ENCODE assay signal across 24 mouse cellular contexts in genomic region chr10:70683508-70683907, GRCm38 (mm10). TPM values are rescaled to one million over a fixed set of nuclear protein-coding genes. Genes with fewer than 3 reads are reported as not detected.
A peak's percentile ranks its signal among the peaks of the same experiment; 100 is the strongest.
DNase-seq lines count a peak whose midpoint lies in the region; ATAC-seq and TF ChIP-seq lines count a peak whose summit lies in the region.
"Had no signal": no experiment of that assay in that cellular context is flagged by ENCODE, and none has a peak within 500 bp of the region (broad histone marks: within the 10 kb centered on the region; RNA-seq: fewer than 3 reads in every experiment).

No protein-coding gene starts in this region.

- no peak overlapping the region for H3K9ac ChIP-seq in embryonic facial prominence, embryonic 12.5 days
- H3K9ac ChIP-seq in heart, adult 2 months (ENCODE audit: low read depth, low read length) = no peak overlapping the region
- H3K9ac ChIP-seq: forebrain, embryonic 12.5 days; forebrain, embryonic 15.5 days; forebrain, postnatal 0 days had no signal

- no peak for TF ChIP-seq POLR2A in heart, adult 2 months (IDR thresholded peaks at IDR 0.05; ENCODE audit: insufficient read depth, low read depth, low read length)

- H3K9me3 ChIP-seq in embryonic facial prominence, embryonic 12.5 days = no peaks in the 10 kb centered on the region
- H3K9me3 ChIP-seq in embryonic facial prominence, embryonic 10.5 days = no peaks in the 10 kb centered on the region
- peaks cover 64% of the 10 kb centered on the region for H3K9me3 ChIP-seq in megakaryocyte, embryonic 14.5 days
- H3K9me3 ChIP-seq: forebrain, embryonic 15.5 days had no signal

- DNase-seq in embryonic facial prominence, embryonic 10.5 days (ENCODE audit: low spot score) = no peak
- peak; percentile 78 for DNase-seq in heart, adult 11 months
- DNase-seq in heart, adult 2 months = no peak
- DNase-seq: adrenal gland, adult 8-10 months; adrenal gland, postnatal 14 days; adrenal gland, postnatal 36 days; B cell, adult 2 months; cerebellum, adult 11-12 months; cerebellum, adult 2 months; cerebellum, adult 9-10 months; cerebellum, postnatal 10 days; cerebellum, postnatal 25 days; forebrain, postnatal 0 days had no signal

- no peaks in the 10 kb centered on the region for H3K36me3 ChIP-seq in embryonic facial prominence, embryonic 12.5 days
- H3K36me3 ChIP-seq in embryonic facial prominence, embryonic 10.5 days (replicated peaks) = no peaks in the 10 kb centered on the region
- H3K36me3 ChIP-seq in heart, adult 2 months (ENCODE audit: control insufficient read depth, insufficient read depth, low read length) = no peaks in the 10 kb centered on the region
- no peaks in the 10 kb centered on the region for H3K36me3 ChIP-seq in megakaryocyte, embryonic 14.5 days (replicated peaks; ENCODE audit: low read length)
- H3K36me3 ChIP-seq: forebrain, embryonic 12.5 days; forebrain, embryonic 15.5 days; G1E had no signal

- H3K4me3 ChIP-seq in embryonic facial prominence, embryonic 12.5 days = no peak overlapping the region
- no peak overlapping the region for H3K4me3 ChIP-seq in embryonic facial prominence, embryonic 10.5 days
- H3K4me3 ChIP-seq in heart, adult 2 months = no peak overlapping the region
- H3K4me3 ChIP-seq in megakaryocyte, embryonic 14.5 days (replicated peaks) = peak overlapping the region; percentile 18
- H3K4me3 ChIP-seq: forebrain, embryonic 12.5 days; forebrain, embryonic 15.5 days had no signal

- H3K27me3 ChIP-seq in embryonic facial prominence, embryonic 12.5 days = no peaks in the 10 kb centered on the region
- H3K27me3 ChIP-seq in embryonic facial prominence, embryonic 10.5 days (replicated peaks; ENCODE audit: low read depth, poor library complexity, severe bottlenecking) = no peaks in the 10 kb centered on the region
- no peaks in the 10 kb centered on the region for H3K27me3 ChIP-seq in heart, adult 2 months (ENCODE audit: control insufficient read depth, insufficient read depth, low read length)
- no peaks in the 10 kb centered on the region for H3K27me3 ChIP-seq in megakaryocyte, embryonic 14.5 days (replicated peaks)
- H3K27me3 ChIP-seq: CH12.LX; forebrain, embryonic 12.5 days; forebrain, embryonic 15.5 days; Patski had no signal

- no peak for TF ChIP-seq CTCF in heart, adult 2 months (IDR thresholded peaks at IDR 0.05)

- no peaks in the 10 kb centered on the region for H3K79me2 ChIP-seq in heart, adult 2 months (replicated peaks; ENCODE audit: control insufficient read depth, insufficient read depth, low read length)

- H3K4me2 ChIP-seq in embryonic facial prominence, embryonic 12.5 days (replicated peaks) = no peak overlapping the region
- H3K4me2 ChIP-seq: forebrain, embryonic 12.5 days; forebrain, embryonic 15.5 days had no signal

- TF ChIP-seq EP300 in heart, adult 2 months (IDR thresholded peaks at IDR 0.05; ENCODE audit: insufficient read depth, low read depth, low read length) = no peak

- intact Hi-C loops in heart, adult 2 months (cut with DNase I) = no loop called here

- WGBS in embryonic facial prominence, embryonic 12.5 days = 92% methylated on average over 4 of the region's 4 CpGs
- 86% methylated on average over 4 of the region's 4 CpGs for WGBS in embryonic facial prominence, embryonic 10.5 days
- WGBS in heart, adult 2 months = 86% methylated on average over 4 of the region's 4 CpGs

- ATAC-seq in embryonic facial prominence, embryonic 12.5 days (ENCODE audit: insufficient number of reproducible peaks, insufficient read depth, low FRiP score, low TSS enrichment) = 0 out of 2 replicates have a peak, but pooled peaks have one; percentile 72
- ATAC-seq in megakaryocyte, adult 5-6 weeks (ENCODE audit: poor library complexity, severe bottlenecking) = no peak
- peak; percentile 27; the same call in 1 of the 2 replicates for ATAC-seq in monocyte, adult 5-6 weeks (replicated peaks; ENCODE audit: insufficient number of reproducible peaks, low FRiP score, low TSS enrichment, poor library complexity, severe bottlenecking)
- ATAC-seq: activated CD4-positive, CD25-positive, alpha-beta regulatory T cell, adult 4 months; CD4-positive, CD25-positive, alpha-beta regulatory T cell, adult 4 months; forebrain, embryonic 15.5 days; forebrain, postnatal 0 days; Patski had no signal

- 0 out of 2 replicates have a peak, but pooled peaks cover 2% of the 10 kb centered on the region for H3K4me1 ChIP-seq in embryonic facial prominence, embryonic 12.5 days
- peaks cover 27% of the 10 kb centered on the region for H3K4me1 ChIP-seq in embryonic facial prominence, embryonic 10.5 days
- H3K4me1 ChIP-seq in heart, adult 2 months (ENCODE audit: control insufficient read depth, insufficient read depth, low read length) = no peaks in the 10 kb centered on the region
- H3K4me1 ChIP-seq in megakaryocyte, embryonic 14.5 days = no peaks in the 10 kb centered on the region

- no peak overlapping the region for H3K27ac ChIP-seq in embryonic facial prominence, embryonic 12.5 days
- H3K27ac ChIP-seq in embryonic facial prominence, embryonic 10.5 days (replicated peaks) = no peak overlapping the region
- H3K27ac ChIP-seq in heart, adult 2 months = no peak overlapping the region
- H3K27ac ChIP-seq: forebrain, embryonic 12.5 days; forebrain, embryonic 15.5 days had no signal

RNA-seq across cellular contexts. Expression of gene Phyhipl, which starts 27.7 kb away (rescaled TPM):
- 6.1 and 7.2 TPM in 2 replicates for polyA plus RNA-seq in embryonic facial prominence, embryonic 12.5 days (2016; fragmentation: Nextera tagmentation; extraction: Ambion mirVana)
- 9.2 and 18.5 TPM in 2 replicates for polyA plus RNA-seq in embryonic facial prominence, embryonic 10.5 days (2016; fragmentation: Nextera tagmentation; extraction: Ambion mirVana)
- total RNA-seq in heart, adult 2 months (2021) = not detected
- polyA plus RNA-seq in heart, adult 2 months (2012; rRNA removed) = 0.18 and 0.26 TPM in 2 replicates
- not detected in 2 replicates for polyA plus RNA-seq in megakaryocyte, embryonic 14.5 days (2012; ENCODE audit: insufficient read depth, low replicate concordance)
- total RNA-seq in megakaryocyte, adult 5-6 weeks (2015) = not detected in 2 replicates
- total RNA-seq in megakaryocyte, adult 5-6 weeks (2017) = not detected in 2 replicates
- total RNA-seq in monocyte, adult 5-6 weeks (2017) = not detected in 3 replicates
- total RNA-seq: CH12.LX had no signal
- polyA plus RNA-seq: activated CD4-positive, CD25-positive, alpha-beta regulatory T cell, adult 4 months; CD4-positive, CD25-positive, alpha-beta regulatory T cell, adult 4 months; G1E had no signal
